Mouse (Mus musculus): ENCODE data around the gene Map3k10.

DNA sequence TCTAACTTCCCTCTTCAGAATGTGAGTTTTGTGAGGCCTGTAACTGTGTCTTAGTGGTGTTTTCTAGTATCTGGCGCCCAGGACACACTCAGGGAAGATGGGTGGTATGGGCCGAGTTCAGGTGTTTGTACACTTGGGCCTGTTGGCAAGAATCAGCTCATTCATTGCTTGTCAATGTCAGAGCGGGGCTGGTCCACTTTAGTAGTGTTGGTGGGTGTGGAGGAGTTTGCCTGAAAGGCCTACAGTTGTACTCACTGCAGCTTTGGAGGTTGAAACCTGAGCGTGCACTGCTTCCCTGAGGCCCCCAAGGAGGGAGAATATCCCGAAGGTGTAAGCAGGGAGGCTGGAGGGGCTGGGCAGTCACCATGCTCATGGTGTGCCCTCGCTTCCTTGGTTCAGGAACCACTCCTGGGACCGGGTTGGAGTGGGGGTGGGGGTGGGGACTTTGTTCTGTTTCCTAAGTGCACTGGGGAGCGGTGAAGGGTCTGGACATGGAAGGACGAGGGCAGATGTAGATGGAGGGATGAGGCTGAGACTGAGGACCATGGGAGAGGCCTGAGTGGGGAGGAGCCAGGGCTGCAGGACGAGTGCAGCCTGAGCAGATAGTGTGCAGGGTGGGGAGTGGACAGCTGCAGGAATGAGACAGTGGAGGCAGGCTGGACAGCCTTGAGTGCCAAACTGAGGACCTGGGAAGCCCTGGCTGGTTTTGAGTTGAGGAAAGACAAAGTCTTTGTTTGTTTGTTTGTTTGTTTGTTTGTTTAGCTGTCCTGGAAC, 67.7 kb downstream of the Map3k10 start:
- TF ChIP-seq CTCF (conservative IDR thresholded peaks at IDR 0.05; ENCODE audit: low read length) (no peak), POU5F1 (IDR thresholded peaks at IDR 0.05; ENCODE audit: borderline replicate concordance, low read length) (no peak), NANOG (IDR thresholded peaks at IDR 0.05; ENCODE audit: borderline replicate concordance, low read length) (no peak)

Data from E14TG2a.4 (cell line).